ENCODE assay signal across 12 mouse cellular contexts in genomic region chr16:46406844-46407639, GRCm38 (mm10).
"Had no signal": no experiment of that assay in that cellular context is flagged by ENCODE, and none has a peak within 500 bp of the region (broad histone marks: within the 10 kb centered on the region; RNA-seq: fewer than 3 reads in every experiment).

No protein-coding gene starts in this region.

- H3K27ac ChIP-seq: liver, embryonic 15.5 days; midbrain, embryonic 13.5 days; stomach, postnatal 0 days had no signal

- H3K9me3 ChIP-seq: liver, embryonic 15.5 days; midbrain, embryonic 13.5 days had no signal

- DNase-seq: lung, adult 2 months; lung, postnatal 36 days; right cerebral cortex, adult 18-20 months; right cerebral cortex, postnatal 25 days; thymus, postnatal 4 days had no signal

- H3K36me3 ChIP-seq: liver, embryonic 15.5 days had no signal

- H3K9ac ChIP-seq: liver, embryonic 15.5 days; midbrain, embryonic 13.5 days had no signal

- ATAC-seq: hindbrain, embryonic 16.5 days; inflammation-experienced regulatory T-cells, adult 6 months; lung, postnatal 0 days; midbrain, embryonic 13.5 days had no signal

- H3K4me1 ChIP-seq: liver, embryonic 15.5 days had no signal

- H3K4me2 ChIP-seq: liver, embryonic 11.5 days; liver, embryonic 15.5 days; midbrain, embryonic 13.5 days had no signal

- H3K27me3 ChIP-seq: liver, embryonic 15.5 days; midbrain, embryonic 13.5 days had no signal

- H3K4me3 ChIP-seq: liver, embryonic 15.5 days; midbrain, embryonic 13.5 days had no signal
